Mouse (Mus musculus): Measurements from ENCODE around the gene Ets2.

GRCm38 (mm10) chr16:95767246-95767645 is 65.4 kb downstream of the Ets2 start:
- no peak for TF ChIP-seq CTCF (IDR thresholded peaks at IDR 0.05; ENCODE audit: low read depth)
- TF ChIP-seq EP300 (optimal IDR thresholded peaks at IDR 0.05): peak; percentile 36

Measured in stomach, postnatal 0 days (tissue).